ENCODE assay signal across 19 mouse cellular contexts in the genomic region with DNA sequence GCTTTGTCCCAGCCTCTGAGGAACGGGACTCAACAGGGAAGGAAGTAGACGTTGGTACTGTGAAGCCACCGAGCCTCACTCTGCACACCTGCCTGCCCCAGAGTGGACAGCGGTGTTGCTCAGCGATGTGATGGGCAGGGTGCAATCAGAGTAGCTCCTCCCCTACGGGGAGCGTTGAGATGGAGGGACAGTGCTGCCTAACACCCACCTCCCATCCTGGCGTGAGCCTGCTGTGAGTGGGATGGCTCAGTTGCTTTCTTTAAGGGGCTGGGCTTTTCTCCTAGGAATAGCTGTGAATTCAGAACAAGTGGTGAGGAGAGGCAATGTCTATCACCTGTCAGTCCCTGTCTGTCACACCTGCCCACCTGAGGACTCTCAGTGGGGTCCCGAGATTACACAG. TPM values are rescaled to one million over a fixed set of nuclear protein-coding genes. Genes with fewer than 3 reads are reported as not detected.
DNase-seq lines count a peak whose midpoint lies in the region; ATAC-seq and TF ChIP-seq lines count a peak whose summit lies in the region.
"Had no signal": no experiment of that assay in that cellular context is flagged by ENCODE, and none has a peak within 500 bp of the region (broad histone marks: within the 10 kb centered on the region; RNA-seq: fewer than 3 reads in every experiment).

No protein-coding gene starts in this region.

- peak overlapping the region; percentile 44; the same call in 1 of the 2 replicates for H3K27ac ChIP-seq in forebrain, embryonic 10.5 days
- no peak overlapping the region for H3K27ac ChIP-seq in forebrain, embryonic 12.5 days
- H3K27ac ChIP-seq in hindbrain, embryonic 13.5 days: 0 out of 2 replicates have a peak overlapping the region, but pooled peaks have one; percentile 18
- no peak overlapping the region for H3K27ac ChIP-seq in hindbrain, embryonic 14.5 days
- H3K27ac ChIP-seq in heart, embryonic 10.5 days: no peak overlapping the region
- H3K27ac ChIP-seq: embryonic facial prominence, embryonic 15.5 days; heart, embryonic 13.5 days; hindbrain, embryonic 15.5 days had no signal

- peaks cover 5% of the 10 kb centered on the region for H3K36me3 ChIP-seq in forebrain, embryonic 10.5 days (replicated peaks)
- no peaks in the 10 kb centered on the region for H3K36me3 ChIP-seq in forebrain, embryonic 12.5 days (replicated peaks)
- H3K36me3 ChIP-seq in hindbrain, embryonic 13.5 days: peaks cover 1% of the 10 kb centered on the region; the same call in 1 of the 2 replicates
- no peaks in the 10 kb centered on the region for H3K36me3 ChIP-seq in hindbrain, embryonic 14.5 days (replicated peaks; ENCODE audit: control insufficient read depth, insufficient read depth)
- peaks cover 19% of the 10 kb centered on the region for H3K36me3 ChIP-seq in E14TG2a.4 (ENCODE audit: insufficient read depth, low read length)
- peaks cover 4% of the 10 kb centered on the region for H3K36me3 ChIP-seq in heart, embryonic 10.5 days
- H3K36me3 ChIP-seq: embryonic facial prominence, embryonic 15.5 days; hindbrain, embryonic 15.5 days had no signal

- DNase-seq in forebrain, embryonic 10.5 days (ENCODE audit: extremely low spot score, low spot score): no peak
- no peak for DNase-seq in hindbrain, embryonic 14.5 days (ENCODE audit: low spot score)
- no peak for DNase-seq in heart, embryonic 10.5 days (ENCODE audit: low spot score)
- DNase-seq: adrenal gland, postnatal 10 days; B cell, adult 2 months; cerebellum, adult 18-20 months; cerebellum, adult 9-11 months; gastrocnemius, postnatal 10 days; heart, postnatal 36 days had no signal

- H3K9ac ChIP-seq in forebrain, embryonic 12.5 days: no peak overlapping the region
- H3K9ac ChIP-seq in hindbrain, embryonic 13.5 days: peak overlapping the region; percentile 19; the same call in 1 of the 2 replicates
- no peak overlapping the region for H3K9ac ChIP-seq in hindbrain, embryonic 14.5 days
- H3K9ac ChIP-seq: embryonic facial prominence, embryonic 15.5 days; heart, embryonic 13.5 days; hindbrain, embryonic 15.5 days had no signal

- no peak for ATAC-seq in forebrain, embryonic 12.5 days (ENCODE audit: low FRiP score)
- ATAC-seq in hindbrain, embryonic 13.5 days (ENCODE audit: low FRiP score): no peak
- no peak for ATAC-seq in hindbrain, embryonic 14.5 days (ENCODE audit: low FRiP score)
- ATAC-seq in megakaryocyte, adult 5-6 weeks (ENCODE audit: poor library complexity, severe bottlenecking): peak; percentile 62
- ATAC-seq: CD4-positive, CD25-positive, alpha-beta regulatory T cell, adult 4 months; intestine, postnatal 0 days had no signal

- no peaks in the 10 kb centered on the region for H3K27me3 ChIP-seq in forebrain, embryonic 10.5 days (ENCODE audit: poor library complexity, severe bottlenecking)
- H3K27me3 ChIP-seq in forebrain, embryonic 12.5 days: no peaks in the 10 kb centered on the region
- no peaks in the 10 kb centered on the region for H3K27me3 ChIP-seq in hindbrain, embryonic 13.5 days
- no peaks in the 10 kb centered on the region for H3K27me3 ChIP-seq in hindbrain, embryonic 14.5 days (ENCODE audit: control insufficient read depth, insufficient read depth, low read length)
- H3K27me3 ChIP-seq in E14TG2a.4 (ENCODE audit: insufficient read depth, low read length): no peaks in the 10 kb centered on the region
- no peaks in the 10 kb centered on the region for H3K27me3 ChIP-seq in heart, embryonic 10.5 days (ENCODE audit: insufficient read depth, poor library complexity, severe bottlenecking)
- H3K27me3 ChIP-seq: embryonic facial prominence, embryonic 15.5 days; heart, embryonic 13.5 days; hindbrain, embryonic 15.5 days had no signal

- no peak overlapping the region for H3K4me2 ChIP-seq in forebrain, embryonic 12.5 days
- no peak overlapping the region for H3K4me2 ChIP-seq in hindbrain, embryonic 13.5 days
- H3K4me2 ChIP-seq in hindbrain, embryonic 14.5 days (replicated peaks): no peak overlapping the region
- H3K4me2 ChIP-seq: embryonic facial prominence, embryonic 15.5 days; heart, embryonic 13.5 days; hindbrain, embryonic 15.5 days had no signal

- peaks cover 43% of the 10 kb centered on the region for H3K4me1 ChIP-seq in forebrain, embryonic 10.5 days
- peaks cover 35% of the 10 kb centered on the region for H3K4me1 ChIP-seq in forebrain, embryonic 12.5 days
- peaks cover 33% of the 10 kb centered on the region for H3K4me1 ChIP-seq in hindbrain, embryonic 13.5 days (replicated peaks)
- peaks cover 17% of the 10 kb centered on the region for H3K4me1 ChIP-seq in hindbrain, embryonic 14.5 days (replicated peaks; ENCODE audit: control insufficient read depth, insufficient read depth, low read length)
- peaks cover 57% of the 10 kb centered on the region for H3K4me1 ChIP-seq in E14TG2a.4 (replicated peaks; ENCODE audit: low read depth, low read length)
- peaks cover 61% of the 10 kb centered on the region for H3K4me1 ChIP-seq in heart, embryonic 10.5 days

- H3K4me3 ChIP-seq in forebrain, embryonic 10.5 days: no peak overlapping the region
- H3K4me3 ChIP-seq in forebrain, embryonic 12.5 days (replicated peaks): no peak overlapping the region
- no peak overlapping the region for H3K4me3 ChIP-seq in hindbrain, embryonic 13.5 days
- H3K4me3 ChIP-seq in hindbrain, embryonic 14.5 days (replicated peaks; ENCODE audit: low read length): no peak overlapping the region
- peak overlapping the region; percentile 63 for H3K4me3 ChIP-seq in E14TG2a.4 (replicated peaks; ENCODE audit: low read length)
- H3K4me3 ChIP-seq in heart, embryonic 10.5 days: no peak overlapping the region
- H3K4me3 ChIP-seq: embryonic facial prominence, embryonic 15.5 days; erythroblast, embryonic 14.5 days; heart, embryonic 13.5 days; hindbrain, embryonic 15.5 days had no signal

- 76% methylated on average over 9 of the region's 9 CpGs for WGBS in forebrain, embryonic 10.5 days
- WGBS in forebrain, embryonic 12.5 days: 77% methylated on average over 9 of the region's 9 CpGs
- WGBS in hindbrain, embryonic 13.5 days: 65% methylated on average over 9 of the region's 9 CpGs
- 73% methylated on average over 9 of the region's 9 CpGs for WGBS in hindbrain, embryonic 14.5 days
- 41% methylated on average over 9 of the region's 9 CpGs for WGBS in heart, embryonic 10.5 days

- no peaks in the 10 kb centered on the region for H3K9me3 ChIP-seq in forebrain, embryonic 10.5 days
- H3K9me3 ChIP-seq in forebrain, embryonic 12.5 days: no peaks in the 10 kb centered on the region
- H3K9me3 ChIP-seq in hindbrain, embryonic 13.5 days: no peaks in the 10 kb centered on the region
- H3K9me3 ChIP-seq in hindbrain, embryonic 14.5 days (ENCODE audit: control insufficient read depth, low read length): no peaks in the 10 kb centered on the region
- no peaks in the 10 kb centered on the region for H3K9me3 ChIP-seq in E14TG2a.4 (ENCODE audit: low read length)
- no peaks in the 10 kb centered on the region for H3K9me3 ChIP-seq in heart, embryonic 10.5 days
- H3K9me3 ChIP-seq: embryonic facial prominence, embryonic 15.5 days; heart, embryonic 13.5 days; hindbrain, embryonic 15.5 days had no signal

- no peak for TF ChIP-seq CTCF in E14TG2a.4 (conservative IDR thresholded peaks at IDR 0.05; ENCODE audit: low read length)

RNA-seq across cellular contexts. Expression of a gene that starts 12.3 kb away (rescaled TPM):
- 23.6 and 25.3 TPM in 2 replicates for polyA plus RNA-seq in forebrain, embryonic 10.5 days (2016; fragmentation: Nextera tagmentation; extraction: Ambion mirVana)
- 23.6 and 27.2 TPM in 2 replicates for polyA plus RNA-seq in forebrain, embryonic 12.5 days (2016; fragmentation: Nextera tagmentation; extraction: Ambion mirVana)
- polyA plus RNA-seq in hindbrain, embryonic 13.5 days (2015; fragmentation: Nextera tagmentation; extraction: Ambion mirVana): 21.2 and 22.1 TPM in 2 replicates
- 24.4 and 25.7 TPM in 2 replicates for polyA plus RNA-seq in hindbrain, embryonic 14.5 days (2014; fragmentation: Nextera tagmentation; extraction: Ambion mirVana)
- total RNA-seq in megakaryocyte, adult 5-6 weeks (2015): 5.6 and 6.7 TPM in 2 replicates
- total RNA-seq in megakaryocyte, adult 5-6 weeks (2017): 5.5 and 6.5 TPM in 2 replicates
- polyA plus RNA-seq in heart, embryonic 10.5 days (2016; fragmentation: Nextera tagmentation; extraction: Ambion mirVana): 50.1 and 70.3 TPM in 2 replicates

Comparison
In these comparisons a context has a peak if more than half of its experiments do, and no peak if none do; other contexts are left out.
1. H3K27ac ChIP-seq: peak in forebrain, embryonic 10.5 days (single experiment) and hindbrain, embryonic 13.5 days (single experiment); none in forebrain, embryonic 12.5 days (single experiment), hindbrain, embryonic 14.5 days (single experiment) and heart, embryonic 10.5 days (single experiment).